Mouse (Mus musculus) neural tube, embryonic 14.5 days (tissue): ENCODE data around the gene Hoxc6. TPM values are rescaled to one million over a fixed set of nuclear protein-coding genes. Genes with fewer than 3 reads are reported as not detected.
A peak's percentile ranks its signal among the peaks of the same experiment; 100 is the strongest.

Experiments
- ATAC-seq: fragments of 200-750 bp; cut with Nextera tagmentation; 2 replicates; pipeline ENCODE4 v1.8.0; 2017; ENCODE audit warnings: low read depth, mild to moderate bottlenecking, moderate TSS enrichment, moderate library complexity
- H3K27ac ChIP-seq: fragments of 300-500 bp; sonication (generic); 2 replicates; pipeline ENCODE4 v1.5.1; 2014; ENCODE audit warnings: low read depth, mild to moderate bottlenecking, control low read depth, low read length, moderate library complexity, mixed read lengths
- H3K27me3 ChIP-seq: fragments of 300-500 bp; sonication (generic); 2 replicates; pipeline ENCODE4 v1.6.1; 2014; ENCODE audit warnings: low read length; ENCODE audit not compliant: control insufficient read depth, insufficient read depth
- H3K36me3 ChIP-seq: fragments of 300-500 bp; sonication (generic); 2 replicates; pipeline ENCODE4 v1.6.1; 2014; ENCODE audit warnings: low read length, mixed read lengths; ENCODE audit not compliant: control insufficient read depth, insufficient read depth
- H3K4me1 ChIP-seq: fragments of 300-500 bp; sonication (generic); 2 replicates; pipeline ENCODE4 v1.6.1; 2014; ENCODE audit warnings: low read length; ENCODE audit not compliant: control insufficient read depth, insufficient read depth
- H3K4me2 ChIP-seq: fragments of 300-500 bp; sonication (generic); 2 replicates; pipeline ENCODE4 v1.6.1; 2014; ENCODE audit warnings: mild to moderate bottlenecking, low read depth, low read length, control low read depth
- H3K4me3 ChIP-seq: fragments of 300-500 bp; sonication (generic); 2 replicates; pipeline ENCODE4 v1.5.1; 2014; ENCODE audit warnings: low read depth, low read length, control low read depth, mixed read lengths
- H3K9ac ChIP-seq: fragments of 300-500 bp; sonication (generic); replicated peaks from 2 replicates; pipeline ENCODE4 v1.6.1; 2014; ENCODE audit warnings: low read depth, mild to moderate bottlenecking, control low read depth, low read length, mixed read lengths
- H3K9me3 ChIP-seq: fragments of 300-500 bp; sonication (generic); 2 replicates; pipeline ENCODE4 v1.6.1; 2016; ENCODE audit warnings: low read length; ENCODE audit not compliant: control insufficient read depth
- WGBS: fragments of 180-500 bp; shearing (Covaris S2); extraction: QIAGEN DNeasy Blood & Tissue Kit; methylation state at CpG from one replicate; pipeline ENCODE4 v1.1.7; 2014; 5-methylcytosine and 5-hydroxymethylcytosine counted together
- polyA plus RNA-seq: library from polyadenylated mRNA; unstranded; fragments of >200 nt; fragmentation: Nextera tagmentation; extraction: Ambion mirVana; gene quantifications from 2 replicates; pipeline ENCODE4 v1.2.1, GENCODE M21; 2014

Gene Hoxc6
- polyA plus RNA-seq, 1 experiment from 2014 or later, result 23.0 TPM

DNA sequence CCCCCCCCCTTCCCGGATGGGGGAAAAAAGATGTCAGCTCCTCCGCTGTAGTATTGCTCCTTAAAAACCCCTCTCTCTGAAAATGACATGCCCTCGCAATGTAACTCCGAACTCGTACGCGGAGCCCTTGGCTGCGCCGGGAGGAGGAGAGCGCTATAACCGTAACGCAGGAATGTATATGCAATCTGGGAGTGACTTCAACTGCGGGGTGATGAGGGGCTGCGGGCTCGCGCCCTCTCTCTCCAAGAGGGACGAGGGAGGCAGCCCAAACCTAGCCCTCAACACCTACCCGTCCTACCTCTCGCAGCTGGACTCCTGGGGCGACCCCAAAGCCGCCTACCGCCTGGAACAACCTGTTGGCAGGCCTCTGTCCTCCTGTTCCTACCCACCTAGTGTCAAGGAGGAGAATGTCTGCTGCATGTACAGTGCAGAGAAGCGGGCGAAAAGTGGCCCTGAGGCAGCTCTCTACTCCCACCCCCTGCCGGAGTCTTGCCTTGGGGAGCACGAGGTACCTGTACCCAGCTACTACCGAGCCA is 31.2 kb upstream of the Hoxc6 start, which contains the start of gene Hoxc10:
Hoxc10 (plus strand) TSS at position 21 of the 536 bp plus-strand sequence.
- H3K4me3 ChIP-seq, result peak within 1 kb of the TSS; percentile 87

GRCm38 (mm10) chr15:102967312-102967510 is 30.8 kb upstream of the Hoxc6 start, which contains the start of gene Hoxc5:
TSS of gene Hoxc5 (plus strand) at chr15:102967443.
- Histone ChIP-seq H3K9ac (peak within 1 kb of the TSS; percentile 82), H3K4me2 (peak within 1 kb of the TSS; percentile 94), H3K27ac (peak within 1 kb of the TSS; percentile 81), H3K9me3 (no peaks in the 10 kb centered on the region), H3K27me3 (peaks cover 13% of the 10 kb centered on the region), H3K4me3 (peak within 1 kb of the TSS; percentile 87), H3K36me3 (no peaks in the 10 kb centered on the region), H3K4me1 (peaks cover 6% of the 10 kb centered on the region; the same call in 1 of the 2 replicates)
- 3% methylated on average over 12 of the region's 12 CpGs for WGBS
- no peak for ATAC-seq

More for the DNA sequence above, 31.2 kb upstream of the Hoxc6 start, which contains the start of gene Hoxc10:
- Histone ChIP-seq H3K36me3 (no peaks in the 10 kb centered on the region), H3K4me2 (peak within 1 kb of the TSS; percentile 94), H3K9ac (peak within 1 kb of the TSS; percentile 82), H3K9me3 (no peaks in the 10 kb centered on the region), H3K4me1 (0 out of 2 replicates have a peak, but pooled peaks cover 6% of the 10 kb centered on the region), H3K27ac (peak within 1 kb of the TSS; percentile 81), H3K27me3 (peaks cover 13% of the 10 kb centered on the region)
- 1% methylated on average over 27 of the region's 27 CpGs for WGBS
- ATAC-seq, result peak; percentile 50

DNA sequence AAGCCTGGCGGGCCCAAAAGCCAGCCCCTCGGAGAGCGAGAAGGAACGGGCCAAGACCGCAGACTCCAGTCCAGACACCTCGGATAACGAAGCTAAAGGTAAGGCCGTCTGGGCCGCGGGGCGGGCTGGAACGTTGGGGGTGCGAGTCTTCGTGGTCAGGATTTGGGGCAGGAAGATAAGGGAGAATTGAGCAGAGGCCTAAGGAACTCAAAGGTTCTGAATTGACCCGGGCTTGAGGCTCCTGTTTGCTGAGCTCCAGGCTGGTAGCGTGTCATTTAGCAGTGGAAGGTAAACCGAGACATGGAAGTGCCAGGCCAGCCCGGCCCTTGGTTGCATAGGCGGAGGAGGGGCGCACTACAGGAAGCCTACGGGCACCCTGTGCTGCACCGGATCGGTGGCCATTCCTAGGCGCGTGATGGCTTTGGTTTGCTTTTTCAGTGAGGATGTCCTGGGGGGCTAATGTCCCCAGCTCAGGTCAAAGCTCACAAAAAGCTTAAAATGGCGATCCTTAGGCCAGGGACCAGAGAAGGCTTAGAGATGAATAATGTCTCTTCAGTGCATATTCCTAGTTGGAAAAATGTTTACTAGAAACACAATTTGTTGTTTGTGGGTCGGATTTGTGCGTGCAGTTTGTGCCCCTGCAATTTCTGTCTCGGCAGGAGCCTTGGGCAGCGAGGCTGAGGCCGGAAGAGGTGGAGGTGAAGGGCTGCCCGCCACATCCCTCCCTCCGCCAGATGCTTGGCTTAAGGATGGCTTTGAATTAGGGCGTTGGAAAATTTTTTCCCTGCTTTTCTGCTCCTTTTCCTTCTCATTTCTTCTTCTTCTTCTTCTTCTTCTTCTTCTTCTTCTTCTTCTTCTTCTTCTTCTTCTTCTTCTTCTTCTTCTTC is 30.3 kb upstream of the Hoxc6 start:
- 3% methylated on average over 34 of the region's 34 CpGs for WGBS
- H3K9ac ChIP-seq, result peak overlapping the region; percentile 82

GRCm38 (mm10) chr15:102969296-102969695 is 28.8 kb upstream of the Hoxc6 start:
- no peaks in the 10 kb centered on the region for H3K9me3 ChIP-seq
- H3K4me2 ChIP-seq, result peak overlapping the region; percentile 94
- ATAC-seq, result no peak
- H3K36me3 ChIP-seq, result no peaks in the 10 kb centered on the region
- H3K27ac ChIP-seq, result peak overlapping the region; percentile 48; the same call in 1 of the 2 replicates
- H3K27me3 ChIP-seq, result peaks cover 9% of the 10 kb centered on the region
- H3K4me1 ChIP-seq, result peaks cover 9% of the 10 kb centered on the region; the same call in 1 of the 2 replicates
- WGBS, result 22% methylated on average over 1 of the region's 1 CpGs
- H3K9ac ChIP-seq, result peak overlapping the region; percentile 82
- peak overlapping the region; percentile 87 for H3K4me3 ChIP-seq

More for the DNA sequence above, 30.3 kb upstream of the Hoxc6 start:
- 0 out of 2 replicates have a peak, but pooled peaks have one; percentile 13 for ATAC-seq
- H3K4me3 ChIP-seq, result peak overlapping the region; percentile 87
- H3K36me3 ChIP-seq, result no peaks in the 10 kb centered on the region
- peak overlapping the region; percentile 81 for H3K27ac ChIP-seq
- no peaks in the 10 kb centered on the region for H3K9me3 ChIP-seq
- H3K27me3 ChIP-seq, result peaks cover 13% of the 10 kb centered on the region
- peak overlapping the region; percentile 94 for H3K4me2 ChIP-seq
- H3K4me1 ChIP-seq, result peaks cover 9% of the 10 kb centered on the region; the same call in 1 of the 2 replicates

DNA sequence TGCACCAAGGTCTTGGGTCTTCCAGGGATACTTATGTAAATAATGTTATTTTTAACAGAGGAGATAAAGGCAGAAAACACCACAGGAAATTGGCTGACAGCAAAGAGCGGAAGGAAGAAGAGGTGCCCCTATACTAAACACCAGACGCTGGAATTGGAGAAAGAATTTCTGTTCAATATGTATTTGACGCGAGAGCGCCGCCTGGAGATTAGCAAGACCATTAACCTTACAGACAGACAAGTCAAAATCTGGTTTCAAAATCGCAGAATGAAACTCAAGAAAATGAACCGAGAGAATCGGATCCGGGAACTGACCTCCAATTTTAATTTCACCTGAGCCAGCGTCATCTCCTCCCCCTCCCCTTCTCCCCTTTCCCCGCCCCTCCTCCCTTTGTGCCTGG is 27.3 kb upstream of the Hoxc6 start:
- H3K4me3 ChIP-seq, result peak overlapping the region; percentile 87
- H3K4me2 ChIP-seq, result peak overlapping the region; percentile 94
- H3K27me3 ChIP-seq, result peaks cover 7% of the 10 kb centered on the region; the same call in 1 of the 2 replicates
- H3K4me1 ChIP-seq, result peaks cover 9% of the 10 kb centered on the region; the same call in 1 of the 2 replicates
- no peaks in the 10 kb centered on the region for H3K36me3 ChIP-seq
- no peak for ATAC-seq
- peak overlapping the region; percentile 100 for H3K9ac ChIP-seq
- WGBS, result under 1% methylated on average over 12 of the region's 12 CpGs
- no peaks in the 10 kb centered on the region for H3K9me3 ChIP-seq
- peak overlapping the region; percentile 99 for H3K27ac ChIP-seq

GRCm38 (mm10) chr15:102972254-102972653 is 25.8 kb upstream of the Hoxc6 start:
- H3K27me3 ChIP-seq, result no peaks in the 10 kb centered on the region; the same call in 1 of the 2 replicates
- no peak for ATAC-seq
- peak overlapping the region; percentile 94 for H3K4me2 ChIP-seq
- peak overlapping the region; percentile 99 for H3K27ac ChIP-seq
- H3K4me3 ChIP-seq, result peak overlapping the region; percentile 87
- peaks cover 9% of the 10 kb centered on the region; the same call in 1 of the 2 replicates for H3K4me1 ChIP-seq
- H3K36me3 ChIP-seq, result no peaks in the 10 kb centered on the region
- no peaks in the 10 kb centered on the region for H3K9me3 ChIP-seq
- WGBS, result 2% methylated on average over 21 of the region's 21 CpGs
- H3K9ac ChIP-seq, result peak overlapping the region; percentile 100

- peak overlapping the region; percentile 100 for H3K9ac ChIP-seq
- H3K36me3 ChIP-seq, result no peaks in the 10 kb centered on the region
- H3K27ac ChIP-seq, result peak overlapping the region; percentile 99
- ATAC-seq, result no peak
- 0% methylated on average over 6 of the region's 6 CpGs for WGBS
- peaks cover 9% of the 10 kb centered on the region; the same call in 1 of the 2 replicates for H3K4me1 ChIP-seq
- no peaks in the 10 kb centered on the region; the same call in 1 of the 2 replicates for H3K27me3 ChIP-seq
- H3K9me3 ChIP-seq, result no peaks in the 10 kb centered on the region
- peak overlapping the region; percentile 94 for H3K4me2 ChIP-seq
- peak overlapping the region; percentile 87 for H3K4me3 ChIP-seq
Observed at GRCm38 (mm10) chr15:102972753-102973152, 25.3 kb upstream of the Hoxc6 start.

DNA sequence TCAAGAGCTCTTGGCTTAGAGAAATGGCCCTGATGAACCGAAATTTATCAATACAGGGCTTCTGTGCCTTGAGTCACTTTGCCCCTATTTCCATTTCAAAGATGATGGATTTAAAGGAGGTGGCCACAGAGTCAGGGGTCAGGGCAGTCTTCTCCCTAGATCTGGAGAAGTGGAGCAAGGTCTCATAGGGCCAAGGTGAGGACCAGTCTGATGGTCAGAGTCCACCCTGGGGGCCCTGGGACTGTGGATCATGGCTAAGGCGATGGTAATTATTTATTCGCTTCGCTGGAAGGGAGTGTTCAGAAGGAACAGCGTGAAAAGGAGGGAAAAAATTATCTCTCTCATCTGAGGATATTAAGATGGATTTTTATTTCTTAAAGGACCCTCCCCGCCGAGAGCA is 23.0 kb upstream of the Hoxc6 start:
- Histone ChIP-seq H3K36me3 (no peaks in the 10 kb centered on the region), H3K9ac (peak overlapping the region; percentile 100), H3K9me3 (no peaks in the 10 kb centered on the region), H3K4me3 (peak overlapping the region; percentile 87), H3K4me2 (peak overlapping the region; percentile 94), H3K27ac (peak overlapping the region; percentile 99), H3K27me3 (no peaks in the 10 kb centered on the region; the same call in 1 of the 2 replicates), H3K4me1 (peaks cover 11% of the 10 kb centered on the region)
- 3% methylated on average over 7 of the region's 7 CpGs for WGBS
- no peak for ATAC-seq
